Mouse (Mus musculus): ENCODE data around the gene Edem3.
"Not testable (repeated sequence)": the region's sequence is repeated elsewhere in the genome, so short reads cannot be mapped to it uniquely, and the experiment has no call there.

Gene Edem3

GRCm38 (mm10) chr1:151812004-151812712 lies 57.0 kb downstream of the Edem3 start:
- no peak for DNase-seq

- DNase-seq = no peak
Measured at GRCm38 (mm10) chr1:151816051-151816450, 60.9 kb downstream of the Edem3 start.

GRCm38 (mm10) chr1:151819190-151819589 lies 64.0 kb downstream of the Edem3 start:
- no peak for DNase-seq

GRCm38 (mm10) chr1:151820457-151820856 lies 65.3 kb downstream of the Edem3 start:
- DNase-seq = peak in 1 of 2 experiments; percentile 42

GRCm38 (mm10) chr1:151825065-151825464 lies 69.9 kb downstream of the Edem3 start:
- no peak for DNase-seq

- no peak for DNase-seq
Measured at GRCm38 (mm10) chr1:151831791-151832190, 76.6 kb downstream of the Edem3 start.

- DNase-seq = no peak
Measured at GRCm38 (mm10) chr1:151835261-151835660, 80.1 kb downstream of the Edem3 start.

- DNase-seq = not testable (repeated sequence)
Measured at GRCm38 (mm10) chr1:151840345-151840744, 85.2 kb downstream of the Edem3 start.

GRCm38 (mm10) chr1:151845252-151845832 lies 90.2 kb downstream of the Edem3 start:
- no peak for DNase-seq

GRCm38 (mm10) chr1:151845926-151846782 lies 91.0 kb downstream of the Edem3 start:
- no peak for DNase-seq

GRCm38 (mm10) chr1:151848286-151848685 lies 93.1 kb downstream of the Edem3 start:
- DNase-seq = no peak

GRCm38 (mm10) chr1:151849993-151850608 lies 94.9 kb downstream of the Edem3 start:
- no peak for DNase-seq

- DNase-seq = no peak
Measured at GRCm38 (mm10) chr1:151851051-151851848, 96.1 kb downstream of the Edem3 start.

- no peak for DNase-seq
Measured at GRCm38 (mm10) chr1:151851976-151852375, 96.8 kb downstream of the Edem3 start.

GRCm38 (mm10) chr1:151855561-151855960 lies 100.4 kb downstream of the Edem3 start:
- DNase-seq = no peak

- no peak for DNase-seq
Measured at GRCm38 (mm10) chr1:151858474-151858873, 103.3 kb downstream of the Edem3 start.

- DNase-seq = no peak
Measured at GRCm38 (mm10) chr1:151861334-151861995, 106.3 kb downstream of the Edem3 start.

GRCm38 (mm10) chr1:151862109-151862508 lies 106.9 kb downstream of the Edem3 start:
- no peak for DNase-seq

- DNase-seq = no peak
Measured at GRCm38 (mm10) chr1:151863135-151863796, 108.1 kb downstream of the Edem3 start.

GRCm38 (mm10) chr1:151863797-151864147 lies 108.6 kb downstream of the Edem3 start:
- no peak for DNase-seq

GRCm38 (mm10) chr1:151864326-151864725 lies 109.2 kb downstream of the Edem3 start:
- no peak for DNase-seq

Data from spleen, adult 18-20 months (tissue).